ENCODE assay signal across 10 mouse cellular contexts in the genomic region with DNA sequence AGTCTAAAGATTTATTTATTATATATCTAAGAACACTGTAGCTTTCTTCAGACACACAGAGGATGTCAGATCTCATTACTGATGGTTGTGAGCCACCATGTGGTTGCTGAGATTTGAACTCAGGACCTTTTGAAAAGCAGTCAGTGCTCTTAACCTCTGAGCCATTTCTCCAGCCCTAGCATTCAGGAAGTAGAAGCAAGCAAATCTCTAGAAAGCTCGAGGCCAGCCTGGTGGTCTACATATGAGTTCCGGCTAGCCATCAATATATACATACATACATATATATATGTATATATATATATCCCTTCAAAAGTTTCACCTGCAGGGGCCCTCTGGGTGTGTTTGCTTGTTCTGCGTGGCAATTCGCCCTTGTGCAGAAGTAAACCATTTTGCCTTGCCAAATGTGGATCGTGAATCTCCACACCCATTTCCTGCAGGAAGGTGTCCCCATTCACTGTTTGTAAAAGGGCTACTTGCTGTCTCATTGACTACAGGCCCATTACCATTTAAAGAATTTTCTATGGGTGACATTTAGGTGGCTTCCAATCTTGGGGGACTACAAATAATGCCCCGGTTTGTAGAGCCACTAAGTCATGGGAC. TPM values are rescaled to one million over a fixed set of nuclear protein-coding genes. Genes with fewer than 3 reads are reported as not detected.
DNase-seq lines count a peak whose midpoint lies in the region; ATAC-seq and TF ChIP-seq lines count a peak whose summit lies in the region.
"Had no signal": no experiment of that assay in that cellular context is flagged by ENCODE, and none has a peak within 500 bp of the region (broad histone marks: within the 10 kb centered on the region; RNA-seq: fewer than 3 reads in every experiment).

No protein-coding gene starts in this region.

- TF ChIP-seq CTCF in liver, embryonic 14.5 days (IDR thresholded peaks at IDR 0.05; ENCODE audit: low read depth), result no peak

- WGBS in hindbrain, embryonic 13.5 days, result 85% methylated on average over 6 of the region's 6 CpGs
- 85% methylated on average over 6 of the region's 6 CpGs for WGBS in hindbrain, embryonic 11.5 days
- 83% methylated on average over 6 of the region's 6 CpGs for WGBS in embryonic facial prominence, embryonic 12.5 days
- 65% methylated on average over 6 of the region's 6 CpGs for WGBS in liver, embryonic 14.5 days (ENCODE audit: insufficient replicate concordance)

- no peaks in the 10 kb centered on the region for H3K36me3 ChIP-seq in hindbrain, embryonic 13.5 days
- no peaks in the 10 kb centered on the region for H3K36me3 ChIP-seq in hindbrain, embryonic 11.5 days (ENCODE audit: control insufficient read depth, insufficient read depth, low read length)
- H3K36me3 ChIP-seq in embryonic facial prominence, embryonic 12.5 days, result no peaks in the 10 kb centered on the region
- H3K36me3 ChIP-seq in liver, embryonic 14.5 days (replicated peaks; ENCODE audit: control insufficient read depth, insufficient read depth, low read depth), result no peaks in the 10 kb centered on the region

- H3K4me1 ChIP-seq in hindbrain, embryonic 13.5 days (replicated peaks), result peaks cover 30% of the 10 kb centered on the region
- no peaks in the 10 kb centered on the region for H3K4me1 ChIP-seq in hindbrain, embryonic 11.5 days (replicated peaks; ENCODE audit: control insufficient read depth, insufficient read depth, low read length)
- H3K4me1 ChIP-seq in embryonic facial prominence, embryonic 12.5 days, result peaks cover 15% of the 10 kb centered on the region; the same call in 1 of the 2 replicates
- H3K4me1 ChIP-seq in liver, embryonic 14.5 days (replicated peaks; ENCODE audit: control insufficient read depth in 2 of 2, insufficient read depth in 2 of 2, low read length in 1 of 2), result peaks cover 15 to 38% of the 10 kb centered on the region in 2 experiments

- peak overlapping the region; percentile 68; the same call in 1 of the 2 replicates for H3K4me3 ChIP-seq in hindbrain, embryonic 13.5 days
- no peak overlapping the region for H3K4me3 ChIP-seq in hindbrain, embryonic 11.5 days (ENCODE audit: low read depth, low read length)
- no peak overlapping the region for H3K4me3 ChIP-seq in embryonic facial prominence, embryonic 12.5 days
- no peak overlapping the region; a peak in 1 of 4 replicates for H3K4me3 ChIP-seq in liver, embryonic 14.5 days (ENCODE audit: insufficient read depth in 1 of 2, low read depth in 2 of 2, low read length in 2 of 2)

- 0 out of 2 replicates have a peak, but pooled peaks cover 7% of the 10 kb centered on the region for H3K27me3 ChIP-seq in hindbrain, embryonic 13.5 days
- H3K27me3 ChIP-seq in hindbrain, embryonic 11.5 days (ENCODE audit: control insufficient read depth, insufficient read depth, low read length), result no peaks in the 10 kb centered on the region
- no peaks in the 10 kb centered on the region for H3K27me3 ChIP-seq in embryonic facial prominence, embryonic 12.5 days
- H3K27me3 ChIP-seq in liver, embryonic 14.5 days (ENCODE audit: control insufficient read depth, insufficient read depth, low read length), result no peaks in the 10 kb centered on the region

- TF ChIP-seq EP300 in liver, embryonic 14.5 days (IDR thresholded peaks at IDR 0.05; ENCODE audit: low read depth), result no peak

- no peaks in the 10 kb centered on the region for H3K9me3 ChIP-seq in hindbrain, embryonic 13.5 days
- no peaks in the 10 kb centered on the region for H3K9me3 ChIP-seq in hindbrain, embryonic 11.5 days (ENCODE audit: control insufficient read depth, low read length)
- no peaks in the 10 kb centered on the region for H3K9me3 ChIP-seq in embryonic facial prominence, embryonic 12.5 days
- no peaks in the 10 kb centered on the region for H3K9me3 ChIP-seq in liver, embryonic 14.5 days (ENCODE audit: control insufficient read depth, low read length)

- peak overlapping the region; percentile 79; the same call in 1 of the 2 replicates for H3K27ac ChIP-seq in hindbrain, embryonic 13.5 days
- no peak overlapping the region for H3K27ac ChIP-seq in hindbrain, embryonic 11.5 days (ENCODE audit: low read depth, low read length)
- H3K27ac ChIP-seq in embryonic facial prominence, embryonic 12.5 days, result peak overlapping the region; percentile 91
- no peak overlapping the region for H3K27ac ChIP-seq in liver, embryonic 14.5 days

- no peak overlapping the region for H3K9ac ChIP-seq in hindbrain, embryonic 13.5 days
- no peak overlapping the region for H3K9ac ChIP-seq in hindbrain, embryonic 11.5 days (ENCODE audit: low read depth, low read length)
- no peak overlapping the region for H3K9ac ChIP-seq in embryonic facial prominence, embryonic 12.5 days
- H3K9ac ChIP-seq in liver, embryonic 14.5 days (replicated peaks), result no peak overlapping the region; the same call in 1 of the 2 replicates

- peak overlapping the region; percentile 95 for H3K4me2 ChIP-seq in hindbrain, embryonic 13.5 days
- H3K4me2 ChIP-seq in hindbrain, embryonic 11.5 days (replicated peaks; ENCODE audit: low read depth, low read length), result no peak overlapping the region; the same call in 1 of the 2 replicates
- peak overlapping the region; percentile 92 for H3K4me2 ChIP-seq in embryonic facial prominence, embryonic 12.5 days (replicated peaks)
- peak overlapping the region; percentile 93 for H3K4me2 ChIP-seq in liver, embryonic 14.5 days (ENCODE audit: low read depth)

- ATAC-seq in hindbrain, embryonic 13.5 days (ENCODE audit: low FRiP score), result no peak
- no peak for ATAC-seq in hindbrain, embryonic 11.5 days (ENCODE audit: low FRiP score)
- ATAC-seq in embryonic facial prominence, embryonic 12.5 days (ENCODE audit: insufficient number of reproducible peaks, insufficient read depth, low FRiP score, low TSS enrichment), result no peak
- no peak for ATAC-seq in liver, embryonic 14.5 days (ENCODE audit: insufficient read depth)

- DNase-seq in hindbrain, embryonic 11.5 days (ENCODE audit: low spot score), result no peak
- DNase-seq in 416B (ENCODE audit: low read depth), result peak; percentile 23
- DNase-seq in liver, embryonic 14.5 days (ENCODE audit: low read depth in 3 of 3, low spot score in 3 of 3), result no peak
- no peak for DNase-seq in Muller cell, postnatal 12 days (ENCODE audit: inconsistent ontology term)
- DNase-seq in cerebellum, adult 9-10 months, result no peak
- no peak for DNase-seq in urinary bladder, postnatal 36 days (ENCODE audit: low spot score in 2 of 2)
- DNase-seq: adrenal gland, postnatal 14 days; kidney, adult 8-10 months had no signal

RNA-seq across cellular contexts. Expression of a gene that starts 1.2 kb away (rescaled TPM):
- 104 and 109 TPM in 2 replicates for polyA plus RNA-seq in hindbrain, embryonic 13.5 days (2015; fragmentation: Nextera tagmentation; extraction: Ambion mirVana)
- polyA plus RNA-seq in hindbrain, embryonic 11.5 days (2014; fragmentation: Nextera tagmentation; extraction: Ambion mirVana), result 36.0 and 63.3 TPM in 2 replicates
- 235 and 258 TPM in 2 replicates for polyA plus RNA-seq in embryonic facial prominence, embryonic 12.5 days (2016; fragmentation: Nextera tagmentation; extraction: Ambion mirVana)
- 113 and 157 TPM in 2 replicates for polyA plus RNA-seq in liver, embryonic 14.5 days (2012; rRNA removed)
- 48.1 and 61.7 TPM in 2 replicates for polyA plus RNA-seq in liver, embryonic 14.5 days (2014; fragmentation: Nextera tagmentation; extraction: Ambion mirVana)

RNA-seq across cellular contexts. Expression of a gene that starts 23.9 kb away (rescaled TPM):
- 1.7 and 1.8 TPM in 2 replicates for polyA plus RNA-seq in hindbrain, embryonic 13.5 days (2015; fragmentation: Nextera tagmentation; extraction: Ambion mirVana)
- polyA plus RNA-seq in hindbrain, embryonic 11.5 days (2014; fragmentation: Nextera tagmentation; extraction: Ambion mirVana), result 1.8 and 2.8 TPM in 2 replicates
- polyA plus RNA-seq in embryonic facial prominence, embryonic 12.5 days (2016; fragmentation: Nextera tagmentation; extraction: Ambion mirVana), result 2.1 and 2.5 TPM in 2 replicates
- 0.81 and 1.1 TPM in 2 replicates for polyA plus RNA-seq in liver, embryonic 14.5 days (2012; rRNA removed)
- 0.69 and 0.87 TPM in 2 replicates for polyA plus RNA-seq in liver, embryonic 14.5 days (2014; fragmentation: Nextera tagmentation; extraction: Ambion mirVana)

RNA-seq across cellular contexts. Expression of a gene that starts 49.1 kb away (rescaled TPM):
- 55.0 and 59.7 TPM in 2 replicates for polyA plus RNA-seq in hindbrain, embryonic 13.5 days (2015; fragmentation: Nextera tagmentation; extraction: Ambion mirVana)
- polyA plus RNA-seq in hindbrain, embryonic 11.5 days (2014; fragmentation: Nextera tagmentation; extraction: Ambion mirVana), result 61.8 and 66.5 TPM in 2 replicates
- 59.5 and 62.9 TPM in 2 replicates for polyA plus RNA-seq in embryonic facial prominence, embryonic 12.5 days (2016; fragmentation: Nextera tagmentation; extraction: Ambion mirVana)
- 27.2 and 43.4 TPM in 2 replicates for polyA plus RNA-seq in liver, embryonic 14.5 days (2012; rRNA removed)
- polyA plus RNA-seq in liver, embryonic 14.5 days (2014; fragmentation: Nextera tagmentation; extraction: Ambion mirVana), result 22.8 and 31.4 TPM in 2 replicates

RNA-seq across cellular contexts. Expression of a gene that starts 49.5 kb away (rescaled TPM):
- polyA plus RNA-seq in hindbrain, embryonic 13.5 days (2015; fragmentation: Nextera tagmentation; extraction: Ambion mirVana), result 3.9 TPM in 2 replicates
- 2.1 and 3.8 TPM in 2 replicates for polyA plus RNA-seq in hindbrain, embryonic 11.5 days (2014; fragmentation: Nextera tagmentation; extraction: Ambion mirVana)
- polyA plus RNA-seq in embryonic facial prominence, embryonic 12.5 days (2016; fragmentation: Nextera tagmentation; extraction: Ambion mirVana), result 2.0 and 2.1 TPM in 2 replicates
- 1.5 and 1.6 TPM in 2 replicates for polyA plus RNA-seq in liver, embryonic 14.5 days (2012; rRNA removed)
- 0.20 and 0.28 TPM in 2 replicates for polyA plus RNA-seq in liver, embryonic 14.5 days (2014; fragmentation: Nextera tagmentation; extraction: Ambion mirVana)

RNA-seq across cellular contexts. Expression of a gene that starts 49.5 kb away (rescaled TPM):
- not detected in 2 replicates for polyA plus RNA-seq in hindbrain, embryonic 13.5 days (2015; fragmentation: Nextera tagmentation; extraction: Ambion mirVana)
- polyA plus RNA-seq in hindbrain, embryonic 11.5 days (2014; fragmentation: Nextera tagmentation; extraction: Ambion mirVana), result not detected in 2 replicates
- polyA plus RNA-seq in embryonic facial prominence, embryonic 12.5 days (2016; fragmentation: Nextera tagmentation; extraction: Ambion mirVana), result 0.46 TPM in 1 of 2 replicates, not detected in the other
- 0.07 TPM in 1 of 2 replicates, not detected in the other for polyA plus RNA-seq in liver, embryonic 14.5 days (2012; rRNA removed)
- polyA plus RNA-seq in liver, embryonic 14.5 days (2014; fragmentation: Nextera tagmentation; extraction: Ambion mirVana), result not detected in 2 replicates

Comparison
In these comparisons a context has a peak if more than half of its experiments do, and no peak if none do; other contexts are left out.
1. H3K27ac ChIP-seq: peak in hindbrain, embryonic 13.5 days (single experiment) and embryonic facial prominence, embryonic 12.5 days (single experiment); none in hindbrain, embryonic 11.5 days (single experiment) and liver, embryonic 14.5 days (single experiment).